In genomic region chr1:62529941-62530340, GRCm38 (mm10) we compare ENCODE assay signal across 18 mouse cellular contexts.
"Had no signal": no experiment of that assay in that cellular context is flagged by ENCODE, and none has a peak within 500 bp of the region (broad histone marks: within the 10 kb centered on the region; RNA-seq: fewer than 3 reads in every experiment).

No protein-coding gene starts in this region.

- H3K4me1 ChIP-seq: neural tube, embryonic 15.5 days; stomach, embryonic 15.5 days had no signal

- DNase-seq: lung, adult 18-20 months; lung, embryonic 14.5 days; lung, postnatal 10 days; lung, postnatal 4 days; retina, postnatal 1 day; right cerebral cortex, adult 18-20 months; right cerebral cortex, postnatal 25 days; thymus, adult 2 months; thymus, postnatal 25 days; thymus, postnatal 4 days had no signal

- ATAC-seq: midbrain, embryonic 13.5 days; midbrain, embryonic 16.5 days had no signal

- H3K27ac ChIP-seq: midbrain, embryonic 10.5 days; midbrain, embryonic 13.5 days; neural tube, embryonic 13.5 days; neural tube, embryonic 15.5 days; stomach, embryonic 15.5 days; stomach, postnatal 0 days had no signal

- H3K36me3 ChIP-seq: midbrain, embryonic 10.5 days; midbrain, embryonic 13.5 days; neural tube, embryonic 13.5 days; neural tube, embryonic 15.5 days; stomach, embryonic 15.5 days had no signal

- H3K4me2 ChIP-seq: lung, embryonic 14.5 days; midbrain, embryonic 13.5 days; neural tube, embryonic 13.5 days; neural tube, embryonic 15.5 days; stomach, embryonic 15.5 days had no signal

- H3K9me3 ChIP-seq: midbrain, embryonic 10.5 days; midbrain, embryonic 13.5 days; neural tube, embryonic 13.5 days; neural tube, embryonic 15.5 days; stomach, embryonic 15.5 days had no signal

- H3K27me3 ChIP-seq: midbrain, embryonic 13.5 days; neural tube, embryonic 13.5 days; neural tube, embryonic 15.5 days; stomach, embryonic 15.5 days had no signal

- H3K9ac ChIP-seq: lung, embryonic 14.5 days; midbrain, embryonic 13.5 days; neural tube, embryonic 13.5 days; neural tube, embryonic 15.5 days; stomach, embryonic 15.5 days had no signal

- H3K4me3 ChIP-seq: midbrain, embryonic 10.5 days; midbrain, embryonic 13.5 days; myocyte; neural tube, embryonic 13.5 days; neural tube, embryonic 15.5 days; stomach, embryonic 15.5 days had no signal
